Mouse (Mus musculus) thymus, adult 2 months (tissue): ENCODE data around the gene Kat5.

Source experiments
- CTCF ChIP-seq: fragments of 200-500 bp; IDR thresholded peaks from 2 replicates; pipeline ENCODE4 v1.5.1; 2012; ENCODE audit warnings: mild to moderate bottlenecking, control low read depth, low read length, moderate library complexity, borderline replicate concordance; ENCODE audit not compliant: control insufficient read depth, poor library complexity, insufficient read depth; ENCODE audit errors: extremely low read depth
- POLR2A ChIP-seq: fragments of 200-500 bp; IDR thresholded peaks from 2 replicates; pipeline ENCODE4 v1.6.1; 2012; ENCODE audit warnings: mild to moderate bottlenecking, low read length, control low read depth, moderate library complexity; ENCODE audit not compliant: control insufficient read depth, poor library complexity, insufficient read depth; ENCODE audit errors: extremely low read depth

GRCm38 (mm10) chr19:5645280-5645679, 35.2 kb upstream of the Kat5 start:
- no peak for TF ChIP-seq CTCF
- no peak for TF ChIP-seq POLR2A
